Mouse (Mus musculus) ES-E14 (cell line): ENCODE data around the gene Cct8.

Source experiments
- HCFC1 ChIP-seq: IDR thresholded peaks from 2 replicates; pipeline ENCODE4 v1.6.1; 2012; ENCODE audit warnings: low read length, inconsistent platforms, borderline replicate concordance; ENCODE audit not compliant: insufficient read depth
- ZC3H11A ChIP-seq: IDR thresholded peaks from 2 replicates; pipeline ENCODE4 v1.6.1; 2012; ENCODE audit warnings: low read depth, mild to moderate bottlenecking, inconsistent platforms, low read length, borderline replicate concordance
- ZNF384 ChIP-seq: IDR thresholded peaks from 2 replicates; pipeline ENCODE4 v1.6.1; 2012; ENCODE audit warnings: low read depth, low read length, inconsistent platforms

DNA sequence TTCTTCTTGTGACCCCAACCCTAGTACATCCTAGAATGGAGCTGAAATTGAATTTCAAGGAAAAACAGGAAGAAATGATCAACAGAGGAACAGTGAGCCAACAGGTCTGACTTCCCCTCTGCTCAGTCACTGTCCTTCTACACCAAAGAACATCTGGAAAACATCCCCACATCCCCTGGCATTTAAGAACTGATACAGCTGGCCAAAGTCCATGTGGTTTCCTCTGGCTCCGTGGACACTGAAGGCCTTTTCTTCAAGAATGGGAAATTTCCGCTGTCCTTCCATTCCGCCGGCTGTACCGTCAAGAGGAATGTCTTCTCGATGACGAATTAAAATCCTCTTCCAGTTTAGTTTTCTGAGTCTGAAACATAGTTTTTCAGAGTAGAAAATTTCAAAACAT, 61.4 kb downstream of the Cct8 start:
- TF ChIP-seq ZC3H11A (no peak), HCFC1 (no peak), ZNF384 (no peak)
